Mouse (Mus musculus) CD8-positive naive resting alpha-beta T cell, adult 2 months (primary cell): ENCODE measurements at regions not wholly inside any gene's neighbourhood (a gene's known extent, or its start where the extent isn't known, plus 50 kb on each side); places are given as distances from the start of the nearest gene placed in this dataset.
A peak's percentile ranks its signal among the peaks of the same experiment; 100 is the strongest.

Source experiments
- DNase-seq, 2 experiments: peaks; one replicate each; pipeline ENCODE4 v3.0.0; 2022; ENCODE audit warnings: low read depth in 2 of 2, low spot score in 2 of 2

DNA sequence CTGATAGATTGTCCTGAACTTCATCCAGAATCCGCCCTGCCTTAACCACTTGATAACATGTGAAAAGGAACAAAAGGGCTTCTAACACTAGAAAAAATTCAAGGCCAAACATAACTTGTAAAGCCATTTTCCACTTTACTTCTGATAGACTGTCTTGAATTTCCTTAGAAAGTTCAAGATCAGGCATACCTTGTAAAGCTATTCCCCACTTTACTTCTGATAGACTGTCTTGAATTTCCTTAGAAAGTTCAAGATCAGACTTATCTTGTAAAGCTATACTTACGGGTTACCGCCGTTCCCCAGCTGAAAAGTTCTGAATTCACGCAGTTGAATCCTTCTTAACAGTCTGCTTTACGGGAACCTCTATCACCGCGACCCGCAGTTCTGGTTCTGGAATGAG, 108.4 kb downstream of the Gm21913 start:
- peak; percentile 27 to 37 for DNase-seq
